Mouse (Mus musculus) ES-Bruce4 (cell line): ENCODE measurements at regions not wholly inside any gene's neighbourhood (a gene's known extent, or its start where the extent isn't known, plus 50 kb on each side); places are given as distances from the start of the nearest gene placed in this dataset.

Experiments used
- CTCF ChIP-seq: IDR thresholded peaks from one replicate; pipeline ENCODE4 v1.8.1; 2011; ENCODE audit warnings: low read depth, low read length
- EP300 ChIP-seq: IDR thresholded peaks from 2 replicates; pipeline ENCODE4 v1.6.1; 2011; ENCODE audit warnings: low read depth, low read length; ENCODE audit not compliant: insufficient read depth
- POLR2A ChIP-seq: IDR thresholded peaks from one replicate; pipeline ENCODE4 v1.8.1; 2011; ENCODE audit warnings: low read length; ENCODE audit not compliant: insufficient read depth

DNA sequence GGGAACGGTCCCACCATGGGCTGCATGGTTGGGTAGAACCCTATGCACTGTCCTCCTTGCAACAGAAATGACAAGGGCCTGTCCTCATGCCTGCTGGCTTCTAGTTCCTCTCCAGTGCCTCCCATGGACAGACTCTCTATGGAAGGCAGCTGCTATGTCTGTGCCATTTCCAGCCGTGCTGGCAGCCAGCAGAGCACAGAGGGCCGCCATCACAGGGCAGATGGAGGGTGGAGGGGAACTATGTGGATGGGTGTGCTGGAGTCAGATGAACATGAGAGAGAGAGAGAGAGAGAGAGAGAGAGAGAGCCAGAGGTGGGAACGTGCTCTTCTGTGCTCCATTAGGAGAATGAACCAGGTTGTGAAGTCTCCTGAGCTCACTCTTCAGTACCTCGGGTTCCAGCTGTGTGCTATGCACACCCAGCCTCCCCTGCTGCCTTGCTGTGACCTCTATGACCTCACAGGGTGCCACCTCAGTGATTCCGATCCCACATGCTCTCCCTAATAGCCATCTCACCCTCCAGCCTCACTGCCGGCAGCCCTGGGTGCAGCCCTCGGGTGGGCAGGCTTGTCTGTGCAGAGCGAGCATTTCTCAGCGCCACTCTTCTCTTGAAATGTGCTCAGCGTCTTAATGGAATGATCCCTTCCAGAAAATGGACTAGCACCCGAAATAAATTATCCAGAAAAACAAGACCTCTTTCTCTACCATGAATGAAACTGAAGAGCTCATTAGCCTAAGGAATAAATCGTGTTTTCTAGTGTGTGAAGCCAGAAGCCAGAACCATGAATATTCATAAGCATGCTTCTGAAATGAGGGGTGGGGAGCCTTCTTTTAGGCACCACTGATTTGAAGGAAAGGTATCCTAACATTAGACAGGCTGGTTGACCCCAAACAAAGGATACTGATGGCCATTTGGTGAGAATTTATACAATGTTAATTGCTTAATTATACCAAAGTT lies 94.5 kb downstream of the Banf2 start:
- TF ChIP-seq POLR2A (no peak), CTCF (no peak), EP300 (no peak)
